Mouse (Mus musculus): ENCODE data around the gene Gm20431. TPM values are rescaled to one million over a fixed set of nuclear protein-coding genes. Genes with fewer than 3 reads are reported as not detected.

Gene Gm20431
- polyA plus RNA-seq, 1 experiment from 2014 or later = 5.2 TPM

- no peak for ATAC-seq
- Histone ChIP-seq H3K9me3 (ENCODE audit: low read length) (no peaks in the 10 kb centered on the region), H3K36me3 (ENCODE audit: insufficient read depth, low read length) (no peaks in the 10 kb centered on the region), H3K4me1 (ENCODE audit: insufficient read depth, low read depth, low read length) (no peaks in the 10 kb centered on the region), H3K27me3 (replicated peaks; ENCODE audit: insufficient read depth, low read length) (no peaks in the 10 kb centered on the region), H3K4me2 (replicated peaks; ENCODE audit: low read depth, low read length) (no peak overlapping the region), H3K4me3 (ENCODE audit: low read depth, low read length) (no peak overlapping the region), H3K9ac (replicated peaks; ENCODE audit: low read depth) (no peak overlapping the region), H3K27ac (ENCODE audit: low read length) (no peak overlapping the region)
- DNase-seq (ENCODE audit: low spot score) = no peak
- WGBS = 73% methylated on average over 6 of the region's 6 CpGs
- TF ChIP-seq CTCF (IDR thresholded peaks at IDR 0.05) (no peak), EP300 (IDR thresholded peaks at IDR 0.05) (no peak)
Observed at GRCm38 (mm10) chr2:167702126-167702525, 40.8 kb upstream of the Gm20431 start.

- Histone ChIP-seq H3K4me3 (ENCODE audit: low read depth, low read length) (no peak overlapping the region), H3K9me3 (ENCODE audit: low read length) (no peaks in the 10 kb centered on the region), H3K27ac (ENCODE audit: low read length) (no peak overlapping the region), H3K4me2 (replicated peaks; ENCODE audit: low read depth, low read length) (no peak overlapping the region), H3K27me3 (replicated peaks; ENCODE audit: insufficient read depth, low read length) (no peaks in the 10 kb centered on the region), H3K36me3 (ENCODE audit: insufficient read depth, low read length) (no peaks in the 10 kb centered on the region), H3K9ac (replicated peaks; ENCODE audit: low read depth) (no peak overlapping the region), H3K4me1 (ENCODE audit: insufficient read depth, low read depth, low read length) (no peaks in the 10 kb centered on the region)
- ATAC-seq (no peak), DNase-seq (ENCODE audit: low spot score) (peak; percentile 17)
- no peak for TF ChIP-seq EP300 (IDR thresholded peaks at IDR 0.05)
- TF ChIP-seq CTCF (IDR thresholded peaks at IDR 0.05) = no peak
- 67% methylated on average over 5 of the region's 5 CpGs for WGBS
Observed at GRCm38 (mm10) chr2:167701472-167701871, 40.2 kb upstream of the Gm20431 start.

- Histone ChIP-seq H3K4me3 (ENCODE audit: low read depth, low read length) (no peak overlapping the region), H3K4me2 (replicated peaks; ENCODE audit: low read depth, low read length) (no peak overlapping the region), H3K27me3 (replicated peaks; ENCODE audit: insufficient read depth, low read length) (no peaks in the 10 kb centered on the region), H3K9me3 (ENCODE audit: low read length) (no peaks in the 10 kb centered on the region), H3K27ac (ENCODE audit: low read length) (no peak overlapping the region), H3K36me3 (ENCODE audit: insufficient read depth, low read length) (no peaks in the 10 kb centered on the region), H3K4me1 (ENCODE audit: insufficient read depth, low read depth, low read length) (no peaks in the 10 kb centered on the region), H3K9ac (replicated peaks; ENCODE audit: low read depth) (no peak overlapping the region)
- 61% methylated on average over 5 of the region's 5 CpGs for WGBS
- no peak for DNase-seq (ENCODE audit: low spot score)
- ATAC-seq = no peak
- TF ChIP-seq CTCF (IDR thresholded peaks at IDR 0.05) = no peak
- TF ChIP-seq EP300 (IDR thresholded peaks at IDR 0.05) = no peak
Observed at GRCm38 (mm10) chr2:167700018-167700417, 38.7 kb upstream of the Gm20431 start.

- peak; percentile 92 for DNase-seq (ENCODE audit: low spot score)
- Histone ChIP-seq H3K9ac (replicated peaks; ENCODE audit: low read depth) (0 out of 2 replicates have a peak overlapping the region, but pooled peaks have one; percentile 19), H3K4me2 (replicated peaks; ENCODE audit: low read depth, low read length) (0 out of 2 replicates have a peak overlapping the region, but pooled peaks have one; percentile 27), H3K4me3 (ENCODE audit: low read depth, low read length) (no peak overlapping the region), H3K27ac (ENCODE audit: low read length) (peak overlapping the region; percentile 73), H3K4me1 (ENCODE audit: insufficient read depth, low read depth, low read length) (no peaks in the 10 kb centered on the region), H3K36me3 (ENCODE audit: insufficient read depth, low read length) (peaks cover 8% of the 10 kb centered on the region), H3K27me3 (replicated peaks; ENCODE audit: insufficient read depth, low read length) (no peaks in the 10 kb centered on the region), H3K9me3 (ENCODE audit: low read length) (no peaks in the 10 kb centered on the region)
- WGBS = 12% methylated on average over 5 of the region's 5 CpGs
- TF ChIP-seq CTCF (IDR thresholded peaks at IDR 0.05) = peak; percentile 21
- TF ChIP-seq EP300 (IDR thresholded peaks at IDR 0.05) = no peak
- peak; percentile 84 for ATAC-seq
Observed at GRCm38 (mm10) chr2:167697902-167698301, 36.6 kb upstream of the Gm20431 start.

GRCm38 (mm10) chr2:167696143-167696542 lies 34.8 kb upstream of the Gm20431 start:
- Histone ChIP-seq H3K27ac (ENCODE audit: low read length) (no peak overlapping the region), H3K4me2 (replicated peaks; ENCODE audit: low read depth, low read length) (no peak overlapping the region), H3K4me1 (ENCODE audit: insufficient read depth, low read depth, low read length) (no peaks in the 10 kb centered on the region; the same call in 1 of the 2 replicates), H3K9me3 (ENCODE audit: low read length) (no peaks in the 10 kb centered on the region), H3K27me3 (replicated peaks; ENCODE audit: insufficient read depth, low read length) (no peaks in the 10 kb centered on the region), H3K9ac (replicated peaks; ENCODE audit: low read depth) (no peak overlapping the region), H3K4me3 (ENCODE audit: low read depth, low read length) (no peak overlapping the region), H3K36me3 (ENCODE audit: insufficient read depth, low read length) (peaks cover 16% of the 10 kb centered on the region)
- TF ChIP-seq CTCF (IDR thresholded peaks at IDR 0.05) = no peak
- TF ChIP-seq EP300 (IDR thresholded peaks at IDR 0.05) = no peak
- WGBS = 80% methylated on average over 7 of the region's 7 CpGs
- no peak for ATAC-seq
- DNase-seq (ENCODE audit: low spot score) = no peak

GRCm38 (mm10) chr2:167695491-167695890 lies 34.2 kb upstream of the Gm20431 start:
- Histone ChIP-seq H3K9me3 (ENCODE audit: low read length) (no peaks in the 10 kb centered on the region), H3K36me3 (ENCODE audit: insufficient read depth, low read length) (peaks cover 16% of the 10 kb centered on the region), H3K27ac (ENCODE audit: low read length) (no peak overlapping the region), H3K4me3 (ENCODE audit: low read depth, low read length) (no peak overlapping the region), H3K4me1 (ENCODE audit: insufficient read depth, low read depth, low read length) (no peaks in the 10 kb centered on the region; the same call in 1 of the 2 replicates), H3K4me2 (replicated peaks; ENCODE audit: low read depth, low read length) (no peak overlapping the region), H3K27me3 (replicated peaks; ENCODE audit: insufficient read depth, low read length) (no peaks in the 10 kb centered on the region), H3K9ac (replicated peaks; ENCODE audit: low read depth) (no peak overlapping the region)
- no peak for ATAC-seq
- WGBS = 75% methylated on average over 14 of the region's 14 CpGs
- peak; percentile 26 for DNase-seq (ENCODE audit: low spot score)
- TF ChIP-seq EP300 (IDR thresholded peaks at IDR 0.05) (no peak), CTCF (IDR thresholded peaks at IDR 0.05) (no peak)

- no peak overlapping the region for H3K27ac ChIP-seq (ENCODE audit: low read length)
- TF ChIP-seq CTCF (IDR thresholded peaks at IDR 0.05) (no peak), EP300 (IDR thresholded peaks at IDR 0.05) (no peak)
- no peaks in the 10 kb centered on the region for H3K27me3 ChIP-seq (replicated peaks; ENCODE audit: insufficient read depth, low read length)
- peaks cover 16% of the 10 kb centered on the region for H3K36me3 ChIP-seq (ENCODE audit: insufficient read depth, low read length)
- no peak overlapping the region for H3K4me3 ChIP-seq (ENCODE audit: low read depth, low read length)
- no peak overlapping the region for H3K9ac ChIP-seq (replicated peaks; ENCODE audit: low read depth)
- no peaks in the 10 kb centered on the region for H3K9me3 ChIP-seq (ENCODE audit: low read length)
- no peak overlapping the region for H3K4me2 ChIP-seq (replicated peaks; ENCODE audit: low read depth, low read length)
- no peak for ATAC-seq
- H3K4me1 ChIP-seq (ENCODE audit: insufficient read depth, low read depth, low read length) = no peaks in the 10 kb centered on the region; the same call in 1 of the 2 replicates
- WGBS = 88% methylated on average over 7 of the region's 7 CpGs
- no peak for DNase-seq (ENCODE audit: low spot score)
Observed at GRCm38 (mm10) chr2:167694963-167695362, 33.7 kb upstream of the Gm20431 start.
